Mouse (Mus musculus): Measurements from ENCODE around the gene Esyt3.

The Esyt3 gene

DNA sequence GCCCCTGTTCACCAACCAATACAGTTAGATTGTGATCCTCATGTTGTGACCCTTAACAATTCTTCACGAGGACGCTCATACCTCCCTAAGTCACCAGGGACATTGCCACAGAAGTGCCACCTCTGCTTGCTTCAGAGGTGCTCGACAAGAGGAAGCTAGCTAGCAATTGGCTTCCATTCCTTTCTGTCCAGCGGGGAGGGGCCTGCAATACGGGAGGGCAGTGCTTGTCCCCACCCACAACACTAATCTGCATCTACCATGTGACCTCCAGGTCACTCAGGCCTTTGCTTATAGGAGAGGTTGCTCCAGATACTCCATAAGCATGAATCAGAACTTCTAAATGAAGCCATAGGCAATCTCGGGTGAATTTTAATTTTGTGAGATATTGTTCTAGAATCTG is 5.0 kb downstream of the Esyt3 start:
- DNase-seq, result peak; percentile 57 to 66

- no peak for DNase-seq
These were observed 5.4 kb downstream of the Esyt3 start for GRCm38 (mm10) chr9:99352964-99353363.

- DNase-seq, result peak; percentile 68 to 73
These were observed 13.0 kb downstream of the Esyt3 start for GRCm38 (mm10) chr9:99345351-99345792.

GRCm38 (mm10) chr9:99341600-99341999 is 16.8 kb downstream of the Esyt3 start:
- no peak for DNase-seq

DNA sequence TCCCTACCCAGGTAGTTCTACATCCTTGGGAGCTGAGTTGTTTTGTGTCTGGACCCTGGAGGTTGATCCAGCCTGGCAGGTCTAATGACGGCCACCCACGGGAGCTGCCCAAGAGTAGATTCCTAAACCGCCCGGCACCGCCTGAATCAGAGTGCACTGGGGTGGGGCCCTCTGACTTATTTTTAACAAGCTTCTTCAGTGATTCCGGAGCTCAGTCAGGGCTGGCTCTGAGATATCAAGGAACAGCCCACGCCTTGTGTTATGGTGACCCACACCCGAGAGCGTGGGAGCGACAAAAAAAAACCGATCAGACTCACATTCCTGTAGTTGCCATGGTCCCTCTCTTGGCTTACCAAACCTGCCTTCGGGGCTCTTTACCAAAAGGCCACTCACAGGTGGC is 18.2 kb downstream of the Esyt3 start:
- no peak for DNase-seq

GRCm38 (mm10) chr9:99339182-99339581 is 19.2 kb downstream of the Esyt3 start:
- DNase-seq, result no peak

DNA sequence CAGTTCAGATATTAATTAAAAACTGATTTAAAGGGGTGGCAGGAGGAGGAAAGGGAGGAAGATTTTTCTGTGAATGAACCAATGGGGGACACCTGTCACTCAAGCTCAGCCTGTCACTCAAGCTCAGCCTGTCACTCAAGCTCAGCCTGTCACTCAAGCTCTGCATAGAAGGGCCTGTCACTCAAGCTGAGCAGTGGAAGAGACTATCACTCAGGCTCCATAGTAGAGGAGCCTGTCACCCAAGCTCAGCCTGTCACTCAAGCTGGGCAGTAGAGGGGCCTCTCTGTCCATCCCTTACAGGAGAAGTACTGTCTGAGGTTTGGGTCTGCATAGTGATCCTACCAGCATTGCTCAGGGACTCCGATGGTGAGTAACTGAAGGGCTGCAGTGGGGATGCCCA is 20.1 kb downstream of the Esyt3 start:
- no peak for DNase-seq

DNA sequence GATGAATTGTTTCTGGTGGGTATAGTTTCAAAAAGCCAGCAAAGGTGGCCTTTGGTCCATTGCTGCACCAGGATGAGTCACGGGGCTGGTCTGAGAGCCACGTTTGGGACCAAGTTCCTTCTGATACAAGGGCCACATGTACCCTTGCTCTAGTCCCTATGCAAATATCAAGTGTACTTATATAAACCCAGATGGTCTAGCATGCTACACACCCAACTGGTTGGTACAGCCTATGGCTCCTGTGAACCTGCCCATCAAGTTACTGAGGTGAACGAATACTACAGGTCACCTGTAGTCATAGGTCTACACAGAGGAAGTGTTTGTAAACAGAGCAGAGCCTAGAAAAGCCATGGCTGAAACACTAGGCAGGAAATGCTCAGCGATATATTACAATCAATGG is 21.8 kb downstream of the Esyt3 start:
- DNase-seq, result no peak

- no peak for DNase-seq
These were observed 31.5 kb downstream of the Esyt3 start for GRCm38 (mm10) chr9:99326881-99327280.

- no peak for DNase-seq
These were observed 32.4 kb downstream of the Esyt3 start for GRCm38 (mm10) chr9:99325961-99326360.

DNA sequence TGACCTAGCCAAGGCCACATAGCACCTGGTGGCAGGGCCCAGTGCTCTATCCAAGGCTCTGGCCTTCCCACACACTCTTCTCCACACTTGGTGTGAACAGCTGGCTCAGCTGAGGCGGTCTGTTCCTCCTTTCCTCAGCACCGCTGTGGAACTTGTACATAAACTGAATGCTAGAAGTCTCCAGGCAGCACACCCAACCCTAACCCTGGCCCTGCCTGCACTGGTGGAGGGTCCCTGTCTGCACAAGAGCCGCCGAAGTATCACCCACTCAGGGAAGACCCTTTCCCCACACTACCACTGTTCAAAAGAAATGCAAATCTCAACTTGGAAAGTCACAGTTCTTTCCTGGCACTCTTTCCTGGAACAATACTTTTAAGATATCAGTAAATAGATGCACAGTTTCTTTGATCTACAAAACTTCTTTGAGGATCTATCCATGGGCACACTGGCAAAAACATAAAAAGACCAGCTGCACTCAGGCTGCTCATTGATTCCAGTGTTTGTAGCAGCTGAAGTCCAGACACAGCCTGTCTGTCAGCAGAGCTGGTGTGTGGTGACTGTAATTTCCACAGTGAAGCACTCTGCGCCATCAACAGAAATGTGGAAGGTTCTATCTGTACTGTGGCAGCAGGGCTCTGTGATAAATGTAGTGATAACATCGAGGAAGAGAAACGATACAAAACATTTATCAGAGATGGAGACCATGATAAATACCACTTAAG is 33.0 kb downstream of the Esyt3 start:
- no peak for DNase-seq

GRCm38 (mm10) chr9:99320006-99320405 is 38.4 kb downstream of the Esyt3 start:
- no peak for DNase-seq

- DNase-seq, result no peak
These were observed 38.9 kb downstream of the Esyt3 start for GRCm38 (mm10) chr9:99319343-99319951.

DNA sequence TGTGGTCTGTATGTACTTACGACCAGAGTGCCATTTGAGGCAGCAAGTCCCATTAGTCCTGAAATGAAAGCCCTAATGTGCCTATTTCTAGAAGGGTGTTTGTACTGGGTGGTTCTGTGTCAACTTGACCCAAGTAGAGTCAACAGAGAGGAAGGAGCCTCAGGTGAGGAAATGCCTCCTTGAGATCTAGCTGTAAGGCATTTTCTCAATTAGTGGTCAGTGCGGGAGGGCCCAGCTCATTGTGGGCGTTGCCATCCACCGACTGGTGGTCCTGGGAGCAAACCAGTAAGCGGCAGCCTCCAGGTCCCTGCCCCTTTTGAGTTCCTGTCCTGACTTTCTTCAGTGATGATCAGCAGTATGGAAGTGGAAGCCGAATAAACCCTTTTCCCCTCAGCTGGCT is 52.1 kb downstream of the Esyt3 start:
- DNase-seq, result peak; percentile 58 to 79

- peak; percentile 28 to 52 for DNase-seq
These were observed 54.1 kb downstream of the Esyt3 start for GRCm38 (mm10) chr9:99304296-99304695.
